Mouse (Mus musculus): ENCODE measurements around the gene Mfsd13b. TPM values are rescaled to one million over a fixed set of nuclear protein-coding genes. Genes with fewer than 3 reads are reported as not detected.
"Not testable (repeated sequence)": the region's sequence is repeated elsewhere in the genome, so short reads cannot be mapped to it uniquely, and the experiment has no call there.

Gene Mfsd13b
- polyA plus RNA-seq, 1 experiment from 2014 or later, result 0.09 TPM

- Histone ChIP-seq H3K9ac (no peak overlapping the region), H3K4me1 (replicated peaks) (no peaks in the 10 kb centered on the region), H3K27ac (no peak overlapping the region), H3K9me3 (replicated peaks) (no peaks in the 10 kb centered on the region), H3K4me3 (no peak overlapping the region), H3K4me2 (no peak overlapping the region), H3K27me3 (peaks cover 10% of the 10 kb centered on the region), H3K36me3 (no peaks in the 10 kb centered on the region)
- no peak for ATAC-seq (replicated peaks; ENCODE audit: insufficient number of reproducible peaks, insufficient read depth, low FRiP score, low read depth)
- WGBS, result 56% methylated on average over 6 of the region's 6 CpGs
Measured at GRCm38 (mm10) chr7:121025221-121026008, 43.1 kb downstream of the Mfsd13b start.

GRCm38 (mm10) chr7:121026300-121026699 lies 44.0 kb downstream of the Mfsd13b start:
- no peak overlapping the region for H3K27ac ChIP-seq
- H3K27me3 ChIP-seq, result peaks cover 15% of the 10 kb centered on the region
- no peak overlapping the region for H3K4me2 ChIP-seq
- H3K4me1 ChIP-seq (replicated peaks), result no peaks in the 10 kb centered on the region
- H3K36me3 ChIP-seq, result no peaks in the 10 kb centered on the region
- H3K9me3 ChIP-seq (replicated peaks), result no peaks in the 10 kb centered on the region
- H3K4me3 ChIP-seq, result no peak overlapping the region
- no peak for ATAC-seq (replicated peaks; ENCODE audit: insufficient number of reproducible peaks, insufficient read depth, low FRiP score, low read depth)
- 62% methylated on average over 3 of the region's 3 CpGs for WGBS
- H3K9ac ChIP-seq, result no peak overlapping the region

DNA sequence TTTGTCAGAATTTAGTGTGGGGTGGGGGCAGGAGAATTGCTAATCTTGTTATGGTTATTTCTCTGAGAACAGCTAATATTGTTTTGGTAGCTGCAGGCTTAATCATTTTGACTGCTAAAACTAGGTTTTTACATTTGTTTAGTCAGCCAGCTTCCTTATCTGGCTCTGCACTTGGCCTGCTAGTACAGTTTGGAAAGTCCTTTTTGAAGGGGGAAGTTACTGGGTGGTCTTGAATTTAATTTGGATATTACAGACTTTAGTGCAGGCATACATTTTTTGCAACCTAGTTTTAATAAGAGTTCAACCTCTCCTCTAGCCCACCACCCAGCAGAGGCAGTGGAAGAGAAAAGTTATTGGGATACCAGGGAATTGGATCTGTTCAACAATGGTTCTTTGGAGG lies 47.6 kb downstream of the Mfsd13b start:
- H3K36me3 ChIP-seq; H3K9ac ChIP-seq; ATAC-seq (replicated peaks; ENCODE audit: insufficient number of reproducible peaks, insufficient read depth, low FRiP score, low read depth); H3K4me1 ChIP-seq (replicated peaks); H3K27ac ChIP-seq; H3K4me2 ChIP-seq; H3K4me3 ChIP-seq; H3K9me3 ChIP-seq (replicated peaks): not testable (repeated sequence)
- H3K27me3 ChIP-seq, result peaks cover 27% of the 10 kb centered on the region

DNA sequence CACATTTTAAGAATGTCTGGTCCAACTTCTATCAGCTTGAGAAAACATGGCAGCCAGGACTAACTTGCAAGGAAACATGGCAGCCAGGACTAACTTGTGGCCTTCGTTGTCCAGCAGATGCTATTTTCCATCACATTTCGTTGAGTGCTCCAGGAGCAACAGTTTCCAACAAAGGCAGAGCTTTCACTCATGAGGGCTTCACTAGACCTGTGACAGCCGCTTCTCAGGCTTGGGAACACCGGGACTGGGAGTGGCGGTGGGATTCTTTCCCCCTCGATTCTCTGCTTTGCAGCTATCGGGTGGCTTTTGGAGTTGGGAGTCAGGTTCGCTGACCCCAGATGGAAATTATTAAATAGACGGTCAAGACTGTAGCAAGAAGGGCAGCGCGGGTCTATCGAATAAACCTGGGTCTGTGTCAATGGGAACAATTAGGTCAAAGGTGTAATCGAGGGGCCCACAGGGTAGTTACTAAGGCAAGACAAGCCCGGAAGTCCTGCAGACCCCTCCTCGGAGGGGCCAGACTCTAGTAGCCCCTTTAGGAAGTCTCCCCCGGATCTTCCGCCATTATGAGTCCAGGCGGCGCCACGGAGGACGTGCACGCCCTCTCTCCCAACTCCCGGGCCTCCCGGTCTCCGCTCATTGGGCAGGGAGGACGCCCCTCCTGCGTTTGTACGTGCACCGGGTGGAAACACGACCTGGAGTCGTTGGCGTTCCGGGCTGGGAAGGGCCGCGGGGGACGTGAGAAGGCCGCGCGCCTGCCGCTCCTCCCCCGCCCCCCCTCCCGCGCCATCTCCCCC lies 51.7 kb downstream of the Mfsd13b start, which contains the start of gene Mettl9:
Gene Mettl9, plus strand, starts transcription at position 590 of the 797 bp plus-strand sequence.
- Histone ChIP-seq H3K9me3 (replicated peaks) (no peaks in the 10 kb centered on the region), H3K4me1 (replicated peaks) (peaks cover 13% of the 10 kb centered on the region; the same call in 1 of the 2 replicates), H3K27ac (peak within 1 kb of the TSS; percentile 96), H3K36me3 (no peaks in the 10 kb centered on the region), H3K9ac (peak within 1 kb of the TSS; percentile 98), H3K4me3 (peak within 1 kb of the TSS; percentile 98), H3K27me3 (peaks cover 19% of the 10 kb centered on the region), H3K4me2 (peak within 1 kb of the TSS; percentile 70)
- WGBS, result 4% methylated on average over 39 of the region's 43 CpGs
- ATAC-seq (replicated peaks; ENCODE audit: insufficient number of reproducible peaks, insufficient read depth, low FRiP score, low read depth), result peak; percentile 97

DNA sequence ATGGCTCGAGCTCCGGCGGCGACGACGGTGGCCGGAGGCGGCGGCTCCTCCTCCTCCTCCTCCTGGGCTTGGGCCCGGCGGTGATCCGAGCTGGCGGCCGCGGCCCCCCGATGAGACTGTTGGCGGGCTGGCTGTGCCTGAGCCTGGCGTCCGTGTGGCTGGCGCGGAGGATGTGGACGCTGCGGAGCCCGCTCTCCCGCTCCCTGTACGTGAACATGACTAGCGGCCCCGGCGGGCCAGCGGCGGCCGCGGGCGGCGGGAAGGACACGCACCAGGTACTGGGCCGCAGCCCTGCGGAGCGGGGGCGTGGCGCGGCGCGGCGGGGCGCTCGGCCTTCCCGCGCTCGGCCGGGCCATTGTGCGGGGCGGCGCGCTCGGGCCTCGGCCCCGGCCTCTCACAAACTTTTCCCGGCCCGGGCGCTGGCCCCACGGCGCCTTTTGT lies 52.4 kb downstream of the Mfsd13b start:
- H3K9me3 ChIP-seq (replicated peaks), result no peaks in the 10 kb centered on the region
- H3K4me3 ChIP-seq, result peak overlapping the region; percentile 98
- whole genome bisulfite sequencing, result under 1% methylated on average over 63 of the region's 63 CpGs
- ATAC-seq (replicated peaks; ENCODE audit: insufficient number of reproducible peaks, insufficient read depth, low FRiP score, low read depth), result peak; percentile 79
- peak overlapping the region; percentile 98 for H3K9ac ChIP-seq
- peak overlapping the region; percentile 96 for H3K27ac ChIP-seq
- peaks cover 19% of the 10 kb centered on the region for H3K27me3 ChIP-seq
- no peaks in the 10 kb centered on the region for H3K36me3 ChIP-seq
- peaks cover 14% of the 10 kb centered on the region for H3K4me1 ChIP-seq (replicated peaks)
- peak overlapping the region; percentile 70 for H3K4me2 ChIP-seq

- Histone ChIP-seq H3K9ac (peak overlapping the region; percentile 98), H3K4me1 (replicated peaks) (peaks cover 19% of the 10 kb centered on the region), H3K36me3 (no peaks in the 10 kb centered on the region), H3K4me3 (peak overlapping the region; percentile 98), H3K4me2 (peak overlapping the region; percentile 70), H3K27me3 (peaks cover 18% of the 10 kb centered on the region), H3K27ac (peak overlapping the region; percentile 96), H3K9me3 (replicated peaks) (no peaks in the 10 kb centered on the region)
- ATAC-seq (replicated peaks; ENCODE audit: insufficient number of reproducible peaks, insufficient read depth, low FRiP score, low read depth), result peak; percentile 11
- under 1% methylated on average over 24 of the region's 24 CpGs for WGBS
Measured at GRCm38 (mm10) chr7:121035161-121035721, 52.9 kb downstream of the Mfsd13b start.

GRCm38 (mm10) chr7:121040595-121040994 lies 58.3 kb downstream of the Mfsd13b start:
- H3K4me1 ChIP-seq (replicated peaks), result peaks cover 36% of the 10 kb centered on the region
- no peak overlapping the region for H3K27ac ChIP-seq
- H3K27me3 ChIP-seq, result no peaks in the 10 kb centered on the region
- H3K4me3 ChIP-seq, result no peak overlapping the region
- H3K36me3 ChIP-seq, result no peaks in the 10 kb centered on the region
- no peaks in the 10 kb centered on the region for H3K9me3 ChIP-seq (replicated peaks)
- ATAC-seq (replicated peaks; ENCODE audit: insufficient number of reproducible peaks, insufficient read depth, low FRiP score, low read depth), result no peak
- 78% methylated on average over 4 of the region's 4 CpGs for WGBS
- no peak overlapping the region for H3K4me2 ChIP-seq
- H3K9ac ChIP-seq, result no peak overlapping the region

- Histone ChIP-seq H3K4me3 (no peak overlapping the region), H3K27me3 (no peaks in the 10 kb centered on the region), H3K4me2 (no peak overlapping the region), H3K4me1 (replicated peaks) (peaks cover 27% of the 10 kb centered on the region), H3K9me3 (replicated peaks) (no peaks in the 10 kb centered on the region), H3K9ac (no peak overlapping the region), H3K36me3 (no peaks in the 10 kb centered on the region), H3K27ac (no peak overlapping the region)
- WGBS, result 84% methylated on average over 1 of the region's 1 CpGs
- ATAC-seq (replicated peaks; ENCODE audit: insufficient number of reproducible peaks, insufficient read depth, low FRiP score, low read depth), result no peak
Measured at GRCm38 (mm10) chr7:121041989-121042388, 59.7 kb downstream of the Mfsd13b start.

DNA sequence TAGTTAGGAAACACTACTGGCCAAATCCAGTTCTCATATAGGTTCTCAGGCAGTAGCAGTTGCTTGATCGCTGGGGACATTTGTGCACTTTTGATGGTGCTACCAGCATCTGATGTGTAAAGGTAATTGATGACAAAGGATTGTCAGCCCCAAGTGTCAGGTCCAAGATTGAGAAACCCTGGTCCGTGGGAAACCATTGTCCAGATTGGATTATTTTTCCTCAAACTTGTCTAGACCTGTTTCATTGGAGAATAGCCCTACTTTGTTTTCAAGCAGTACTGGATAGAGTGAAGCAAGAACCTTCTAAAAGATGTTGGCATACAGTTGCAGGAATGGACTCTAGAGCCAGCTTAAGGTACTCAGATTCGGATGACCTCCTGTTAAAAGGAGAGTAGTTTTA lies 60.7 kb downstream of the Mfsd13b start:
- Histone ChIP-seq H3K4me3 (no peak overlapping the region), H3K9ac (no peak overlapping the region), H3K4me2 (no peak overlapping the region), H3K36me3 (no peaks in the 10 kb centered on the region), H3K27me3 (no peaks in the 10 kb centered on the region), H3K4me1 (replicated peaks) (peaks cover 26% of the 10 kb centered on the region), H3K9me3 (replicated peaks) (no peaks in the 10 kb centered on the region), H3K27ac (no peak overlapping the region)
- ATAC-seq (replicated peaks; ENCODE audit: insufficient number of reproducible peaks, insufficient read depth, low FRiP score, low read depth), result no peak
- WGBS, result 91% methylated on average over 3 of the region's 3 CpGs

- H3K9ac ChIP-seq, result no peak overlapping the region
- no peaks in the 10 kb centered on the region for H3K9me3 ChIP-seq (replicated peaks)
- H3K4me1 ChIP-seq (replicated peaks), result peaks cover 24% of the 10 kb centered on the region
- no peak overlapping the region for H3K27ac ChIP-seq
- ATAC-seq (replicated peaks; ENCODE audit: insufficient number of reproducible peaks, insufficient read depth, low FRiP score, low read depth), result no peak
- H3K4me3 ChIP-seq, result no peak overlapping the region
- H3K36me3 ChIP-seq, result no peaks in the 10 kb centered on the region; the same call in 1 of the 2 replicates
- H3K4me2 ChIP-seq, result no peak overlapping the region
- H3K27me3 ChIP-seq, result no peaks in the 10 kb centered on the region
- 88% methylated on average over 1 of the region's 1 CpGs for WGBS
Measured at GRCm38 (mm10) chr7:121043510-121043909, 61.2 kb downstream of the Mfsd13b start.

DNA sequence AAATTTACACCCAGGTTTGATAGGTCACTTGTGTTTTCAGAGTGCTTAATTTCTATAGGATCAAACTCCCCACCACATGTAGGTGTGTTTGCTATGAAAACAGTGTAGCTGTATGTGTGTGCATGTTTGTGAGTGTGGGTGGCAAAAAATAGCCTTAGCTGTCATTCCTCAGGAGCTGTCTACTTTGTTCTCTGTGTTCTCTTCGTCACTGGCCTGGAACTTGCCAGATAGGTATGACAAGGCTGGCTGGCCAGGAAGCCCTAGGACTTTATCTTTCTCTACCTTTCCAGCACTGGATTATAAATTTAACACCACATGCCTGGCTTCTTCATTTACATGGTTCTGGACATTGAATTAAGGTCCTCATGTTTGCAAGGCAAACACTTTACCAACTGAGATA lies 61.9 kb downstream of the Mfsd13b start:
- no peak for ATAC-seq (replicated peaks; ENCODE audit: insufficient number of reproducible peaks, insufficient read depth, low FRiP score, low read depth)
- H3K9me3 ChIP-seq (replicated peaks), result no peaks in the 10 kb centered on the region
- no peak overlapping the region for H3K9ac ChIP-seq
- 38% methylated on average over 1 of the region's 1 CpGs for WGBS
- H3K27me3 ChIP-seq, result no peaks in the 10 kb centered on the region
- H3K4me3 ChIP-seq, result no peak overlapping the region
- peaks cover 24% of the 10 kb centered on the region for H3K4me1 ChIP-seq (replicated peaks)
- 0 out of 2 replicates have a peak overlapping the region, but pooled peaks have one; percentile 12 for H3K27ac ChIP-seq
- H3K36me3 ChIP-seq, result no peaks in the 10 kb centered on the region; the same call in 1 of the 2 replicates
- H3K4me2 ChIP-seq, result no peak overlapping the region

Measured in heart, embryonic 15.5 days (tissue).